Mouse (Mus musculus) limb, embryonic 14.5 days (tissue): ENCODE data around the gene Prdx6b. TPM values are rescaled to one million over a fixed set of nuclear protein-coding genes. Genes with fewer than 3 reads are reported as not detected.

Experiments
- ATAC-seq: fragments of 200-750 bp; cut with Nextera tagmentation; 2 replicates; pipeline ENCODE4 v1.8.0; 2017; ENCODE audit warnings: low read depth, moderate number of reproducible peaks, moderate TSS enrichment; ENCODE audit not compliant: low FRiP score
- DNase-seq: peaks from one replicate; pipeline ENCODE4 v3.0.0-alpha.2; 2015; ENCODE audit warnings: low spot score
- H3K27ac ChIP-seq: fragments of 300-500 bp; sonication (generic); replicated peaks from 2 replicates; pipeline ENCODE4 v1.5.1; 2014; ENCODE audit warnings: low read depth, mild to moderate bottlenecking, low read length, moderate library complexity, mixed read lengths
- H3K27me3 ChIP-seq: fragments of 300-500 bp; sonication (generic); 2 replicates; pipeline ENCODE4 v1.6.1; 2014; ENCODE audit warnings: low read length, mixed read lengths; ENCODE audit not compliant: control insufficient read depth, insufficient read depth
- H3K36me3 ChIP-seq: fragments of 300-500 bp; sonication (generic); 2 replicates; pipeline ENCODE4 v1.6.1; 2014; ENCODE audit warnings: mild to moderate bottlenecking, low read length, moderate library complexity, mixed read lengths; ENCODE audit not compliant: control insufficient read depth, insufficient read depth
- H3K4me1 ChIP-seq: fragments of 300-500 bp; sonication (generic); 2 replicates; pipeline ENCODE4 v1.6.1; 2014; ENCODE audit warnings: antibody characterized with exemption, low read length, mixed read lengths; ENCODE audit not compliant: control insufficient read depth, insufficient read depth
- H3K4me2 ChIP-seq: fragments of 300-500 bp; sonication (generic); replicated peaks from 2 replicates; pipeline ENCODE4 v1.6.1; 2014; ENCODE audit warnings: low read depth, mild to moderate bottlenecking, low read length, moderate library complexity; ENCODE audit not compliant: severe bottlenecking
- H3K4me3 ChIP-seq: fragments of 300-500 bp; sonication (generic); replicated peaks from 2 replicates; pipeline ENCODE4 v1.5.1; 2014; ENCODE audit warnings: low read length
- H3K9ac ChIP-seq: fragments of 300-500 bp; sonication (generic); 2 replicates; pipeline ENCODE4 v1.6.1; 2014; ENCODE audit warnings: mild to moderate bottlenecking, low read depth, low read length, moderate library complexity; ENCODE audit not compliant: severe bottlenecking
- H3K9me3 ChIP-seq: fragments of 300-500 bp; sonication (generic); 2 replicates; pipeline ENCODE4 v1.6.1; 2016; ENCODE audit warnings: low read length; ENCODE audit not compliant: control insufficient read depth
- POLR2A ChIP-seq: fragments of 200-500 bp; IDR thresholded peaks from 2 replicates; pipeline ENCODE4 v1.8.0; 2012; ENCODE audit warnings: inconsistent platforms, mild to moderate bottlenecking, moderate library complexity, borderline replicate concordance; ENCODE audit not compliant: insufficient read depth, insufficient read length; ENCODE audit errors: extremely low read depth
- WGBS: fragments of 180-500 bp; shearing (Covaris S2); extraction: QIAGEN DNeasy Blood & Tissue Kit; methylation state at CpG from one replicate; pipeline ENCODE4 v1.1.7; 2014; 5-methylcytosine and 5-hydroxymethylcytosine counted together
- polyA plus RNA-seq, 2 experiments: library from polyadenylated mRNA; depleted of rRNA in 1 of 2; stranded (reverse) in 1 of 2; unstranded in 1 of 2; fragments of >200 nt; fragmentation: Nextera tagmentation in 1 of 2; extraction: Ambion mirVana in 1 of 2; gene quantifications; 2 replicates each; pipeline versions ENCODE4 v1.2.1 to v1.2.3; 2012 to 2014

The Prdx6b gene
- polyA plus RNA-seq, 2 experiments, result not detected

- H3K36me3 ChIP-seq, result no peaks in the 10 kb centered on the region
- DNase-seq (no peak), ATAC-seq (no peak)
- no peak overlapping the region for H3K4me2 ChIP-seq
- H3K4me1 ChIP-seq, result 0 out of 2 replicates have a peak, but pooled peaks cover 4% of the 10 kb centered on the region
- no peak overlapping the region for H3K27ac ChIP-seq
- H3K4me3 ChIP-seq, result no peak overlapping the region
- no peaks in the 10 kb centered on the region; the same call in 1 of the 2 replicates for H3K27me3 ChIP-seq
- H3K9me3 ChIP-seq, result no peaks in the 10 kb centered on the region
- no peak overlapping the region for H3K9ac ChIP-seq
- 68% methylated on average over 4 of the region's 4 CpGs for WGBS
- no peak for TF ChIP-seq POLR2A
Measured at GRCm38 (mm10) chr2:80310772-80311171, 18.5 kb downstream of the Prdx6b start.

- TF ChIP-seq POLR2A, result no peak
- 0 out of 2 replicates have a peak, but pooled peaks cover 4% of the 10 kb centered on the region for H3K4me1 ChIP-seq
Measured at GRCm38 (mm10) chr2:80311350-80311749, 19.1 kb downstream of the Prdx6b start.

GRCm38 (mm10) chr2:80314201-80314600, 21.9 kb downstream of the Prdx6b start:
- Histone ChIP-seq H3K4me1 (0 out of 2 replicates have a peak, but pooled peaks cover 4% of the 10 kb centered on the region), H3K27me3 (no peaks in the 10 kb centered on the region; the same call in 1 of the 2 replicates), H3K36me3 (peaks cover 12% of the 10 kb centered on the region; the same call in 1 of the 2 replicates), H3K9ac (no peak overlapping the region), H3K27ac (no peak overlapping the region), H3K9me3 (no peaks in the 10 kb centered on the region), H3K4me3 (no peak overlapping the region), H3K4me2 (no peak overlapping the region)
- ATAC-seq (no peak), DNase-seq (no peak)
- TF ChIP-seq POLR2A, result no peak
- WGBS, result 36% methylated on average over 1 of the region's 1 CpGs

More at GRCm38 (mm10) chr2:80311350-80311749, 19.1 kb downstream of the Prdx6b start:
- 59% methylated on average over 4 of the region's 4 CpGs for WGBS
- no peak overlapping the region for H3K4me3 ChIP-seq
- no peak overlapping the region for H3K9ac ChIP-seq
- no peak for ATAC-seq
- no peak overlapping the region for H3K27ac ChIP-seq
- H3K9me3 ChIP-seq, result no peaks in the 10 kb centered on the region
- no peaks in the 10 kb centered on the region for H3K36me3 ChIP-seq
- no peak for DNase-seq
- H3K27me3 ChIP-seq, result no peaks in the 10 kb centered on the region; the same call in 1 of the 2 replicates
- no peak overlapping the region for H3K4me2 ChIP-seq

GRCm38 (mm10) chr2:80314854-80315241, 22.6 kb downstream of the Prdx6b start:
- DNase-seq, result no peak
- 0 out of 2 replicates have a peak, but pooled peaks cover 4% of the 10 kb centered on the region for H3K4me1 ChIP-seq
- TF ChIP-seq POLR2A, result no peak
- ATAC-seq, result no peak
- peak overlapping the region; percentile 42 for H3K4me2 ChIP-seq
- WGBS, result 45% methylated on average over 7 of the region's 7 CpGs
- H3K9ac ChIP-seq, result peak overlapping the region; percentile 90
- no peaks in the 10 kb centered on the region for H3K9me3 ChIP-seq
- H3K36me3 ChIP-seq, result peaks cover 17% of the 10 kb centered on the region
- peak overlapping the region; percentile 73 for H3K4me3 ChIP-seq
- peak overlapping the region; percentile 95 for H3K27ac ChIP-seq
- H3K27me3 ChIP-seq, result no peaks in the 10 kb centered on the region; the same call in 1 of the 2 replicates

- 0 out of 2 replicates have a peak, but pooled peaks cover 4% of the 10 kb centered on the region for H3K4me1 ChIP-seq
Measured at GRCm38 (mm10) chr2:80315242-80316161, 23.2 kb downstream of the Prdx6b start, which contains the start of gene Dnajc10. Dnajc10 (plus strand) TSS chr2:80315466.

More at GRCm38 (mm10) chr2:80315242-80316161, 23.2 kb downstream of the Prdx6b start, which contains the start of gene Dnajc10:
- no peaks in the 10 kb centered on the region; the same call in 1 of the 2 replicates for H3K27me3 ChIP-seq
- peaks cover 21% of the 10 kb centered on the region for H3K36me3 ChIP-seq
- peak within 1 kb of the TSS; percentile 95 for H3K27ac ChIP-seq
- DNase-seq (peak; percentile 88), ATAC-seq (peak; percentile 92)
- H3K4me3 ChIP-seq, result peak within 1 kb of the TSS; percentile 73
- peak; percentile 85; the same call in 1 of the 2 replicates for TF ChIP-seq POLR2A
- H3K9ac ChIP-seq, result peak within 1 kb of the TSS; percentile 90
- H3K4me2 ChIP-seq, result peak within 1 kb of the TSS; percentile 42
- H3K9me3 ChIP-seq, result no peaks in the 10 kb centered on the region
- under 1% methylated on average over 53 of the region's 72 CpGs for WGBS
